Mouse (Mus musculus) G1E (cell line): Measurements from ENCODE around the gene Nckap5.

Experiments used
- CTCF ChIP-seq: IDR thresholded peaks from 2 replicates; pipeline ENCODE4 v1.5.1; 2012; ENCODE audit warnings: low read depth, low read length, inconsistent platforms, mixed read lengths
- GATA1 ChIP-seq: IDR thresholded peaks from 2 replicates; pipeline ENCODE4 v1.6.1; 2012; ENCODE audit warnings: borderline replicate concordance, low read length, inconsistent platforms, mixed read lengths
- TAL1 ChIP-seq: conservative IDR thresholded peaks from 2 replicates; pipeline ENCODE4 v1.6.1; 2012; ENCODE audit warnings: low read depth, low read length, inconsistent platforms, mixed read lengths

DNA sequence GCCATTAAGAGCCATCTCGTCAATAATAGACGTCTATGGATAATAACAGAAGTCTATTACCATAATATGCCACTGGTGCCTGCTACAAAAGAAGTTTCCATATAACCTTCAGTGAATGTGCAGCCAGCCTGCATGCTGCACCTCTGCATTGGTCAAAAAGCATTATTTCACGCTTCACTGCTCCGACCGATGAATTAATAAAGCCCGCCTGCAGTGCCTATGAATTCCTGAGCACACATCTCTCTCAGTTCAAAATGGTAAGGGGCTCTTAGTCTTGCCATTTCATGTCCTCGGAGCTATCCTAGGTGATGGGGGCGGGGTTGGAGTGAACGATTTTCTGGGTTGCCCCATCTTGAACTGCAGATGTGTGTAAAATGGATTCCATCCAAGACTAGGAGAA, 256.3 kb downstream of the Nckap5 start:
- TF ChIP-seq CTCF (no peak), TAL1 (no peak), GATA1 (no peak)
